In the genomic region with DNA sequence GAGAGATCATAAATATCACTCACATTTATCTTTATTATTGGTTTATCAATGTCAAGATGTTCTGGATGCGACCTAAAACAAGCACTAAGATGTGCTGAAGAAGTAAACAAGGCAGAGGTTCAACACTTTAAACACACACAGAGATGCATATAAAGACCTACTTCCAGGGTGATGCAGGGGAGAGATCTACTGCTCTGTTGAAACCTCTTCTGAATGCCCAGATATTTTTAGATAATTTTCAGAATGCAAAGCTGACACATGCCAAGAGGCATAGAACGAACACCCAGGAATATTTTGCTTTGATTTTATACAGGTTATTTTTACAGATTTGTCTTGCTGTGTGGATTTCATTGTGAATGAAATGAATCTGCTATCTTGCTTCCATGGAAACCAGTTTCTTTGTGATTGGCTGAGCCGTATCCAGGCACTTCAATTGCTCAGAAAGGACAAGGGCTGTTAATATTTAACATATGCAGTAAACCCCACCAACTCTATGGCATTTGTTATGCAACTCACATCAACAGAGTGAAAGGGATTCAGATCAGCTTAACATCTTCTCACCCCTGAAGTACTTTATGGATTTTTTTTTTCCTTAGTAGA, we compare ENCODE assay signal across 11 mouse cellular contexts.
DNase-seq lines count a peak whose midpoint lies in the region; ATAC-seq and TF ChIP-seq lines count a peak whose summit lies in the region.
"Had no signal": no experiment of that assay in that cellular context is flagged by ENCODE, and none has a peak within 500 bp of the region (broad histone marks: within the 10 kb centered on the region; RNA-seq: fewer than 3 reads in every experiment).

No protein-coding gene starts in this region.

- no peak overlapping the region for H3K9ac ChIP-seq in limb, embryonic 14.5 days (ENCODE audit: low read depth, low read length, severe bottlenecking)
- H3K9ac ChIP-seq in forebrain, embryonic 15.5 days (replicated peaks): no peak overlapping the region
- H3K9ac ChIP-seq in neural tube, embryonic 14.5 days (replicated peaks; ENCODE audit: low read depth, low read length): no peak overlapping the region
- H3K9ac ChIP-seq: heart, embryonic 12.5 days; liver, embryonic 13.5 days had no signal

- TF ChIP-seq CTCF in layer of hippocampus, adult 2 months (conservative IDR thresholded peaks at IDR 0.05): no peak

- H3K4me3 ChIP-seq in limb, embryonic 14.5 days (replicated peaks; ENCODE audit: low read length): no peak overlapping the region
- no peak overlapping the region for H3K4me3 ChIP-seq in limb, embryonic 10.5 days
- H3K4me3 ChIP-seq in forebrain, embryonic 15.5 days: no peak overlapping the region
- no peak overlapping the region for H3K4me3 ChIP-seq in layer of hippocampus, adult 2 months
- H3K4me3 ChIP-seq in neural tube, embryonic 14.5 days (ENCODE audit: low read depth, low read length): no peak overlapping the region
- H3K4me3 ChIP-seq: heart, embryonic 12.5 days; liver, embryonic 13.5 days had no signal

- no peak overlapping the region for H3K27ac ChIP-seq in limb, embryonic 14.5 days (replicated peaks; ENCODE audit: low read depth, low read length)
- no peak overlapping the region for H3K27ac ChIP-seq in limb, embryonic 10.5 days
- H3K27ac ChIP-seq in forebrain, embryonic 15.5 days (replicated peaks): peak overlapping the region; percentile 72
- H3K27ac ChIP-seq in layer of hippocampus, adult 2 months: peak overlapping the region; percentile 69
- H3K27ac ChIP-seq in neural tube, embryonic 14.5 days (ENCODE audit: low read depth, low read length): peak overlapping the region; percentile 41; the same call in 1 of the 2 replicates
- H3K27ac ChIP-seq: liver, embryonic 13.5 days had no signal

- no peaks in the 10 kb centered on the region for H3K36me3 ChIP-seq in limb, embryonic 14.5 days (ENCODE audit: control insufficient read depth, insufficient read depth, low read length)
- no peaks in the 10 kb centered on the region for H3K36me3 ChIP-seq in limb, embryonic 10.5 days
- H3K36me3 ChIP-seq in forebrain, embryonic 15.5 days: no peaks in the 10 kb centered on the region
- H3K36me3 ChIP-seq in neural tube, embryonic 14.5 days (ENCODE audit: control insufficient read depth, insufficient read depth, low read length): no peaks in the 10 kb centered on the region
- H3K36me3 ChIP-seq: heart, embryonic 12.5 days; liver, embryonic 13.5 days had no signal

- no peaks in the 10 kb centered on the region for H3K27me3 ChIP-seq in limb, embryonic 14.5 days (ENCODE audit: control insufficient read depth, insufficient read depth, low read length)
- H3K27me3 ChIP-seq in limb, embryonic 10.5 days (ENCODE audit: low read depth, poor library complexity, severe bottlenecking): no peaks in the 10 kb centered on the region
- no peaks in the 10 kb centered on the region for H3K27me3 ChIP-seq in forebrain, embryonic 15.5 days
- H3K27me3 ChIP-seq in neural tube, embryonic 14.5 days (ENCODE audit: control insufficient read depth, insufficient read depth, low read length): no peaks in the 10 kb centered on the region
- H3K27me3 ChIP-seq: heart, embryonic 12.5 days; liver, embryonic 13.5 days had no signal

- peak; percentile 23 for DNase-seq in limb, embryonic 14.5 days (ENCODE audit: low spot score)
- DNase-seq in limb, embryonic 10.5 days (ENCODE audit: low spot score): no peak
- DNase-seq in layer of hippocampus, adult 2 months (ENCODE audit: low spot score in 2 of 2): peak; percentile 20 to 71
- DNase-seq in spleen, postnatal 10 days (ENCODE audit: low spot score in 2 of 2): no peak
- DNase-seq in ovary, adult 18-20 months (ENCODE audit: low spot score): no peak
- DNase-seq: cerebellum, adult 11-12 months; liver, embryonic 13.5 days had no signal

- H3K9me3 ChIP-seq in limb, embryonic 14.5 days (ENCODE audit: control insufficient read depth, low read length): no peaks in the 10 kb centered on the region
- H3K9me3 ChIP-seq in limb, embryonic 10.5 days (replicated peaks): no peaks in the 10 kb centered on the region
- no peaks in the 10 kb centered on the region for H3K9me3 ChIP-seq in forebrain, embryonic 15.5 days
- H3K9me3 ChIP-seq in neural tube, embryonic 14.5 days (ENCODE audit: control insufficient read depth, low read length): no peaks in the 10 kb centered on the region
- H3K9me3 ChIP-seq: heart, embryonic 12.5 days; liver, embryonic 13.5 days had no signal

- H3K4me1 ChIP-seq in limb, embryonic 14.5 days (ENCODE audit: control insufficient read depth, insufficient read depth, low read length): peaks cover under 1% of the 10 kb centered on the region; the same call in 1 of the 2 replicates
- peaks cover 9% of the 10 kb centered on the region for H3K4me1 ChIP-seq in limb, embryonic 10.5 days
- H3K4me1 ChIP-seq in forebrain, embryonic 15.5 days: peaks cover 30% of the 10 kb centered on the region
- H3K4me1 ChIP-seq in neural tube, embryonic 14.5 days (ENCODE audit: control insufficient read depth, insufficient read depth, low read length): peaks cover 8% of the 10 kb centered on the region; the same call in 1 of the 2 replicates
- H3K4me1 ChIP-seq: liver, embryonic 13.5 days had no signal

- no peak overlapping the region for H3K4me2 ChIP-seq in limb, embryonic 14.5 days (replicated peaks; ENCODE audit: low read depth, low read length, severe bottlenecking)
- H3K4me2 ChIP-seq in forebrain, embryonic 15.5 days (replicated peaks): no peak overlapping the region
- no peak overlapping the region for H3K4me2 ChIP-seq in neural tube, embryonic 14.5 days (ENCODE audit: low read depth, low read length)
- H3K4me2 ChIP-seq: heart, embryonic 12.5 days; liver, embryonic 13.5 days had no signal

- 56% methylated on average over 3 of the region's 3 CpGs for WGBS in limb, embryonic 14.5 days
- whole genome bisulfite sequencing in limb, embryonic 10.5 days: 80% methylated on average over 3 of the region's 3 CpGs
- WGBS in forebrain, embryonic 15.5 days: 26% methylated on average over 3 of the region's 3 CpGs
- WGBS in neural tube, embryonic 14.5 days: 31% methylated on average over 3 of the region's 3 CpGs

- TF ChIP-seq POLR2A in limb, embryonic 14.5 days (IDR thresholded peaks at IDR 0.05; ENCODE audit: borderline replicate concordance, extremely low read depth, insufficient read depth, insufficient read length): no peak

- ATAC-seq in limb, embryonic 14.5 days (ENCODE audit: low FRiP score, low read depth): no peak
- ATAC-seq in forebrain, embryonic 15.5 days (replicated peaks): peak; percentile 83
- ATAC-seq in neural tube, embryonic 14.5 days (ENCODE audit: low read depth): peak; percentile 76; the same call in 1 of the 2 replicates
- ATAC-seq in megakaryocyte, adult 5-6 weeks (ENCODE audit: poor library complexity, severe bottlenecking): no peak

Comparison
In these comparisons a context has a peak if more than half of its experiments do, and no peak if none do; other contexts are left out.
1. DNase-seq: peak in limb, embryonic 14.5 days (single experiment) and layer of hippocampus, adult 2 months (2 of 2); none in limb, embryonic 10.5 days (single experiment), spleen, postnatal 10 days (0 of 2) and ovary, adult 18-20 months (single experiment).
2. ATAC-seq: peak in forebrain, embryonic 15.5 days (single experiment) and neural tube, embryonic 14.5 days (single experiment); none in limb, embryonic 14.5 days (single experiment) and megakaryocyte, adult 5-6 weeks (single experiment).
3. H3K27ac ChIP-seq: peak in forebrain, embryonic 15.5 days (single experiment), layer of hippocampus, adult 2 months (single experiment) and neural tube, embryonic 14.5 days (single experiment); none in limb, embryonic 14.5 days (single experiment) and limb, embryonic 10.5 days (single experiment).